Mouse (Mus musculus): Measurements from ENCODE around the gene Gm17332.

GRCm38 (mm10) chr11:31225359-31225758 is 43.1 kb upstream of the Gm17332 start:
- TF ChIP-seq CTCF (IDR thresholded peaks at IDR 0.05; ENCODE audit: low read depth) (no peak), EP300 (IDR thresholded peaks at IDR 0.05; ENCODE audit: low read depth) (no peak)
